Mouse (Mus musculus) frontal cortex, postnatal 25 days (tissue): ENCODE measurements around the gene H2afx.
"Not testable (repeated sequence)": the region's sequence is repeated elsewhere in the genome, so short reads cannot be mapped to it uniquely, and the experiment has no call there.

Experiments used
- DNase-seq, 2 experiments: peaks; one replicate each; pipeline ENCODE4 v3.0.0; 2022; ENCODE audit warnings: low spot score in 2 of 2

The H2afx gene

GRCm38 (mm10) chr9:44318826-44319095 is 15.7 kb upstream of the H2afx start:
- no peak for DNase-seq

GRCm38 (mm10) chr9:44319105-44319886 is 15.2 kb upstream of the H2afx start:
- no peak for DNase-seq

- peak; percentile 68 to 75 for DNase-seq
These were observed 14.4 kb upstream of the H2afx start, which contains the start of gene C2cd2l for GRCm38 (mm10) chr9:44319887-44320798. Gene C2cd2l, minus strand, starts transcription at chr9:44320285.

- no peak for DNase-seq
These were observed 13.7 kb upstream of the H2afx start for GRCm38 (mm10) chr9:44320799-44321133.

- DNase-seq, result not testable (repeated sequence)
These were observed 10.8 kb upstream of the H2afx start for GRCm38 (mm10) chr9:44323656-44324055.

- DNase-seq, result no peak
These were observed 10.3 kb upstream of the H2afx start for GRCm38 (mm10) chr9:44324147-44324546.

- DNase-seq, result not testable (repeated sequence)
These were observed 9.3 kb upstream of the H2afx start for GRCm38 (mm10) chr9:44325032-44325767.

GRCm38 (mm10) chr9:44325768-44326370 is 8.6 kb upstream of the H2afx start, which contains the start of gene Dpagt1:
Gene Dpagt1, plus strand, starts transcription at chr9:44326019.
- no peak for DNase-seq

GRCm38 (mm10) chr9:44326371-44327063 is 8.0 kb upstream of the H2afx start:
- peak; percentile 63 to 75 for DNase-seq

GRCm38 (mm10) chr9:44327064-44327711 is 7.3 kb upstream of the H2afx start:
- no peak for DNase-seq

GRCm38 (mm10) chr9:44327926-44328325 is 6.6 kb upstream of the H2afx start:
- DNase-seq, result no peak

GRCm38 (mm10) chr9:44330736-44331135 is 3.8 kb upstream of the H2afx start:
- no peak for DNase-seq

GRCm38 (mm10) chr9:44332918-44333638 is 1.4 kb upstream of the H2afx start:
- no peak for DNase-seq

GRCm38 (mm10) chr9:44335331-44336092 is 1.0 kb downstream of the H2afx start:
- no peak for DNase-seq

- no peak for DNase-seq
These were observed 1.6 kb downstream of the H2afx start for GRCm38 (mm10) chr9:44336093-44336406.

GRCm38 (mm10) chr9:44336513-44336912 is 2.0 kb downstream of the H2afx start:
- DNase-seq, result not testable (repeated sequence)

GRCm38 (mm10) chr9:44336964-44337363 is 2.5 kb downstream of the H2afx start:
- no peak for DNase-seq

- no peak for DNase-seq
These were observed 3.1 kb downstream of the H2afx start for GRCm38 (mm10) chr9:44337436-44338169.

- DNase-seq, result no peak
These were observed 4.1 kb downstream of the H2afx start for GRCm38 (mm10) chr9:44338574-44338973.
